Mouse (Mus musculus) megakaryocyte, embryonic 14.5 days (primary cell): Measurements from ENCODE around the gene Wasf3.

ENCODE experiments used
- FLI1 ChIP-seq: IDR thresholded peaks from 2 replicates; pipeline ENCODE4 v1.6.1; 2012; ENCODE audit warnings: low read length, inconsistent platforms, mixed read lengths
- GATA1 ChIP-seq: IDR thresholded peaks from 3 replicates; pipeline ENCODE4 v1.6.1; 2012; ENCODE audit warnings: mixed read lengths, low read length, inconsistent platforms, borderline replicate concordance

- TF ChIP-seq FLI1: no peak
- no peak for TF ChIP-seq GATA1
These were observed 50.5 kb downstream of the Wasf3 start for GRCm38 (mm10) chr5:146435316-146435715.
